Mouse (Mus musculus) heart, embryonic 12.5 days (tissue): ENCODE data around the gene Cts3. TPM values are rescaled to one million over a fixed set of nuclear protein-coding genes. Genes with fewer than 3 reads are reported as not detected.
"Not testable (repeated sequence)": the region's sequence is repeated elsewhere in the genome, so short reads cannot be mapped to it uniquely, and the experiment has no call there.

Experiments used
- ATAC-seq: fragments of 200-750 bp; cut with Nextera tagmentation; 2 replicates; pipeline ENCODE4 v1.8.0; 2017; ENCODE audit warnings: moderate TSS enrichment, moderate library complexity; ENCODE audit not compliant: insufficient number of reproducible peaks, low FRiP score
- H3K27ac ChIP-seq: fragments of 300-500 bp; sonication (generic); 2 replicates; pipeline ENCODE4 v1.5.1; 2016; ENCODE audit warnings: mild to moderate bottlenecking, moderate library complexity; ENCODE audit not compliant: poor library complexity, severe bottlenecking
- H3K27me3 ChIP-seq: fragments of 300-500 bp; sonication (generic); replicated peaks from 2 replicates; pipeline ENCODE4 v1.6.1; 2016; ENCODE audit warnings: mild to moderate bottlenecking, moderate library complexity
- H3K36me3 ChIP-seq: fragments of 300-500 bp; sonication (generic); 2 replicates; pipeline ENCODE4 v1.6.1; 2016; ENCODE audit warnings: mild to moderate bottlenecking, moderate library complexity
- H3K4me1 ChIP-seq: fragments of 300-500 bp; sonication (generic); replicated peaks from 2 replicates; pipeline ENCODE4 v1.6.1; 2016; ENCODE audit warnings: mild to moderate bottlenecking
- H3K4me2 ChIP-seq: fragments of 300-500 bp; sonication (generic); 2 replicates; pipeline ENCODE4 v1.6.1; 2016; ENCODE audit warnings: mild to moderate bottlenecking, moderate library complexity
- H3K4me3 ChIP-seq: fragments of 300-500 bp; sonication (generic); 2 replicates; pipeline ENCODE4 v1.5.1; 2016; ENCODE audit warnings: mild to moderate bottlenecking
- H3K9ac ChIP-seq: fragments of 300-500 bp; sonication (generic); 2 replicates; pipeline ENCODE4 v1.6.1; 2016; ENCODE audit warnings: mild to moderate bottlenecking, moderate library complexity
- H3K9me3 ChIP-seq: fragments of 300-500 bp; sonication (generic); replicated peaks from 2 replicates; pipeline ENCODE4 v1.6.1; 2016; ENCODE audit warnings: mild to moderate bottlenecking, moderate library complexity
- WGBS: fragments of 180-500 bp; shearing (Covaris S2); methylation state at CpG from one replicate; pipeline ENCODE4 v1.1.7; 2016; 5-methylcytosine and 5-hydroxymethylcytosine counted together
- polyA plus RNA-seq: library from polyadenylated mRNA; unstranded; fragments of >200 nt; fragmentation: Nextera tagmentation; extraction: Ambion mirVana; gene quantifications from 2 replicates; pipeline ENCODE4 v1.2.1, GENCODE M21; 2016

The Cts3 gene
- polyA plus RNA-seq, result not detected in 2 replicates

DNA sequence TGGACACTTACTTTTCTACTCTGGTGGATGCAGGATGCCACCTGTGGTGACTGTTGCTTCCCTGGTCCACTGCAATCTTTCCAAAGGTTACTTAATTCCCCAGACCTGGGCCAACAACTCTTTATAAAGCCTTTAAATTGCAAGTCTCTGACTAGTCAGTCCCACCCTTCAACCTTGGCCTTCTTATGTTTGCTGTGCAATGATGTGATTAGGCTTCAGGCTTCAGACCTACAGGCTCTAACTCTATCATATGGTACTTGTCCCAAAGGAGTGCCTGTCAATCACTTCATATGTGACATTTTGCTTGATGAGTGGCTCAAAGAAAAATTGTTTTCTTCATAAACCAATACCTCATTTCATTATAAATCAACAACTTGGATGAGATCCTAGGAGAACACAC, at the start of gene Cts3:
Cts3 (minus strand) TSS at position 101 of the 400 bp plus-strand sequence.
- H3K27ac ChIP-seq, result no peak within 1 kb of the TSS
- H3K36me3 ChIP-seq, result no peaks in the 10 kb centered on the region
- no peak within 1 kb of the TSS for H3K9ac ChIP-seq
- no peaks in the 10 kb centered on the region for H3K27me3 ChIP-seq
- H3K9me3 ChIP-seq, result peaks cover 23% of the 10 kb centered on the region
- H3K4me2 ChIP-seq, result no peak within 1 kb of the TSS
- no peak for ATAC-seq
- H3K4me1 ChIP-seq, result no peaks in the 10 kb centered on the region
- no peak within 1 kb of the TSS for H3K4me3 ChIP-seq

GRCm38 (mm10) chr13:61568074-61568473, 1.9 kb downstream of the Cts3 start, which contains the start of gene Gm49352:
Gm49352 (minus strand) TSS chr13:61568174.
- peaks cover 12% of the 10 kb centered on the region; the same call in 1 of the 2 replicates for H3K9me3 ChIP-seq
- not testable (repeated sequence) for H3K9ac ChIP-seq, H3K4me1 ChIP-seq, H3K27ac ChIP-seq, ATAC-seq, H3K4me2 ChIP-seq, H3K36me3 ChIP-seq, H3K27me3 ChIP-seq, H3K4me3 ChIP-seq
- WGBS, result 41% methylated on average over 1 of the region's 1 CpGs

GRCm38 (mm10) chr13:61541631-61542030, 28.3 kb downstream of the Cts3 start, which contains the start of gene Ctsm:
Ctsm (minus strand) TSS chr13:61541839.
- H3K36me3 ChIP-seq, result no peaks in the 10 kb centered on the region
- H3K27ac ChIP-seq, result no peak within 1 kb of the TSS
- WGBS, result 66% methylated on average over 4 of the region's 4 CpGs
- no peak for ATAC-seq
- no peak within 1 kb of the TSS for H3K9ac ChIP-seq
- H3K4me2 ChIP-seq, result no peak within 1 kb of the TSS
- H3K4me1 ChIP-seq, result no peaks in the 10 kb centered on the region
- H3K4me3 ChIP-seq, result no peak within 1 kb of the TSS
- H3K27me3 ChIP-seq, result no peaks in the 10 kb centered on the region
- peaks cover 10% of the 10 kb centered on the region for H3K9me3 ChIP-seq

Other genes with a start within 250 kb of the Cts3 start
- gene Cts7, start 211.9 kb downstream of the Cts3 start, polyA plus RNA-seq, result not detected in 2 replicates
- not detected in 2 replicates for gene Ctsm, start 28.3 kb downstream of the Cts3 start, polyA plus RNA-seq
- gene Gm49352, start 2.0 kb downstream of the Cts3 start, polyA plus RNA-seq, result not detected in 2 replicates